Mouse (Mus musculus): ENCODE results near the gene Lpar4. TPM values are rescaled to one million over a fixed set of nuclear protein-coding genes. Genes with fewer than 3 reads are reported as not detected.
A peak's percentile ranks its signal among the peaks of the same experiment; 100 is the strongest.

The Lpar4 gene
- total RNA-seq (2021) = 1 to 10 TPM; 1.5 to 1.6 TPM

- intact Hi-C loops (cut with DNase I) = no loop called here
- peak in 1 of 2 experiments; percentile 61 for DNase-seq (ENCODE audit: extremely low spot score in 1 of 2, low spot score in 2 of 2)
Measured at GRCm38 (mm10) chrX:106920175-106920827, at the start of gene Lpar4. TSS of gene Lpar4 (plus strand) at chrX:106920625.

DNA sequence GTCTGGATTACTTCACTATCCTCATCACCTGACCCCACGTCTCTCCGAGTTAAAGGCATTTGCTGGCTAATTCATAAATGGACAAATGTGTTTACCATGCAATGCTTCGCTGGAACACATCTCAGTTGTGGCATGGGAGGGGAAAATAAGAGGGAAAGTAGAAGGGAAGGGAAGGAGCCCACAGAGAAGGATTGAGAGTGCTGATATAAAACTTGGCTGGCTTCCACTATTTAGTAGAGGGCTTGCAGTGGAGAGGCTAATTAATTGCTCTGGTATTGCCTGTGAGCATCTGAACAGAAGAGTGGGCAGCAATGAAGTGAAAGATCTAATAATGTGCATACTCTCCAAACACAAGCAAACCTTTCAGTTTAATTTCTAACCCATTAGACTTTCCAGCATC lies 49.0 kb upstream of the Lpar4 start:
- intact Hi-C loops (cut with DNase I) = no loop called here
- no peak for DNase-seq (ENCODE audit: extremely low spot score in 1 of 2, low spot score in 2 of 2)

DNA sequence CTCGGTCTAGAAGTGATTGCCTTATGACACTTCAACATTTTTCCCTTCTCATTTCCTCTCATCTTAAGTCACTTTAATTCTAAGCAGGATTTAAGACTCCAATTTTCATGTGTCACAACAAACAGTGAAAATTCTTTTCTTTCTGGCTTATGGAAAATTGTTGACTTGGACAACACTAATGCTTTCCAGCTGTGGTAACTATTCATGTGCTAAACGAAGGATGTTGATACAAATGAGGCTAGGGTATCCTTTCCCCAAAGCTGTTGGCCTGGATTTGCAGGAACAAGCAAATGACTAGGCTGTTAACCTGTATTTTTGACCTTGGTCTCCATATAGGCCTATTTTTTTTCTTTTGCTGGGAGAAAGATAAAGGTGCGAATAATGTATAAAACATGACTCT lies 48.5 kb upstream of the Lpar4 start:
- DNase-seq (ENCODE audit: extremely low spot score in 1 of 2, low spot score in 2 of 2) = no peak
- intact Hi-C loops (cut with DNase I) = no loop called here

DNA sequence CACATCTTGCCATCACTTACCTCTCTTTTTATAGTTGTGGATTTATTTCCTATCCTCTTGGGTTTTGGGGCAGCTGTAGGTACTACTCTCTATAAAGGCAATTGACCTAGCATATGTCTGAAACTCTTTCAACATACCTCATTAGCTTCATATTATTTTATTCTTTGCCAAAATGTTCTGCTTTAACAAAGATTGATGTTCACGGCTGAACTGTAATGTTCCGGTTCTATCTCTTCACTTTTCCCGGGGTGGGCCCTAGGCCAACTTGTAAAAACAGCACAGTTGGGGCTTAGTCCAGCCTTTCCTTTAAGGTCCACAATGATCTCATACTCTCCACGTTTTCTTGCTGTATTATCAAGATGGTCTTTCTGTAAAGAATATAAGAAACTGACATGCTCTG lies 48.1 kb upstream of the Lpar4 start:
- intact Hi-C loops (cut with DNase I) = no loop called here
- no peak for DNase-seq (ENCODE audit: extremely low spot score in 1 of 2, low spot score in 2 of 2)

DNA sequence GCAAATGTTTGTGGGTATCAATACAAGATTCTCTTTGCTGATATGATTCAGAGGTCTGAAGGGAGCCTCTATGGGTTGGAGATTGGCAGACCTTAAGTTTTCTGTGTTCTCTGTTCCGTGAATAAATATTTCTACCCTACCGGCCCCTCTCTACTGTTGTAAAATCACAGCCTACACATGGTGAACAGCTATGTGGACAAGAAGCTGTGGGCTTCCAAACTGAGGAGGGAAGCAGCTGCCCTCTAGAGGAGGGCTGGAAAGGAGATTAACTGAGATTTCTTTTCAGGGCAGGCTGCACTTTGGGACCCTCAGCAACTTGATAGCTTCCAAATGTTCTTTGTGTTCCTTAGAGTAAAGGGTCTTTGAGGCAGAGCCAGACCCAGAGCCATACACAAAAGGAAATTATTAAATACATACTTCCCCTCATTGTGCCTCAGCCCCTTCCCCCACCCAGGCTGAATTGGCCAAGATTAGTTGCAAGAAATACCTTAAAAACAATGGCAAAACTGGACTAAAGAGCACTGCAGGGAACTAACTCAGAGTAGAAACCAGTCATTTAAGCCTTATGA lies 22.6 kb upstream of the Lpar4 start:
- intact Hi-C loops (cut with DNase I) = no loop called here
- DNase-seq (ENCODE audit: extremely low spot score in 1 of 2, low spot score in 2 of 2) = no peak

- intact Hi-C loops (cut with DNase I) = no loop called here
- no peak for DNase-seq (ENCODE audit: extremely low spot score in 1 of 2, low spot score in 2 of 2)
Measured at GRCm38 (mm10) chrX:106920828-106921619, 599 bp downstream of the Lpar4 start.

GRCm38 (mm10) chrX:106924572-106924971 lies 4.1 kb downstream of the Lpar4 start:
- intact Hi-C loops (cut with DNase I) = no loop called here
- no peak for DNase-seq (ENCODE audit: extremely low spot score in 1 of 2, low spot score in 2 of 2)

GRCm38 (mm10) chrX:106939326-106939725 lies 18.9 kb downstream of the Lpar4 start:
- DNase-seq (ENCODE audit: extremely low spot score in 1 of 2, low spot score in 2 of 2) = no peak
- intact Hi-C loops (cut with DNase I) = no loop called here

DNA sequence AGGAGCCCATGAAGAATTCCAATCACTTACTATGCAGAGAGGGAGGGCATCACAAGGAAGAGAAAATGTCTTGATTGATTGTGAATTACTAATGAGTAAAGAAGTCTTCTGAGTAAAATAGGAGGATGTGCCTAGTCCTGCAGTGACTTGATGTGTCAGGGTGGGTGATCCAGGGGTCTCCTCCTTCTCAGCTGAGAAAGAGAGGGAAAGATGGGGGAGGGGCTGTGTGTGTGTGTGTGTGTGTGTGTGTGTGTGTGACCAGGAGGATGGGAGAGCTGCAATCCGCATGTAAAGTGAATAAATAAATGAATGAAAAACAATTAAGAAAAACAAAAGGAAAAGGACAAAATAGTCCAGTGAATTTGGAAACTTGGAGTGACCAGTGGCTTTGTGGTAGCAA lies 30.1 kb downstream of the Lpar4 start:
- no peak for DNase-seq (ENCODE audit: extremely low spot score in 1 of 2, low spot score in 2 of 2)
- intact Hi-C loops (cut with DNase I) = no loop called here

- intact Hi-C loops (cut with DNase I) = no loop called here
- no peak for DNase-seq (ENCODE audit: extremely low spot score in 1 of 2, low spot score in 2 of 2)
Measured at GRCm38 (mm10) chrX:106951016-106951415, 30.6 kb downstream of the Lpar4 start.

DNA sequence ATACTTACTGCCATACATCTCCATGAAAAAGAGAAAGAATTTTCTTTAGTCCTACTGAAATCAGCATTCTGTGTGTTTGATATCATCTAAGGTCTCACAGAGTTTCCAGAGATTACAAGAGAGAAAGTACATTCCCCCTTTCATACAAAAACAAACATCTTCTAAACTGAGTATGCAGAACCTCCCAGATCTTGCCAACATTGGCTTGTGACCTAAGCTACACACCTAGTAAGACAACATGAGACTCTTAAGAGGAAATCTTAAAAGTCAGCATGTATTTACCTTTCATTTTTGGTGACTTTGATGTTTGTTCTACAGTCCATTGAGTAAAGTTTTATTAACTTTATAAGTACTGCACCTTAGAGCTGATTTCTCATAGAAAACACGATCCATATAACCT lies 33.4 kb downstream of the Lpar4 start:
- DNase-seq (ENCODE audit: extremely low spot score in 1 of 2, low spot score in 2 of 2) = no peak
- intact Hi-C loops (cut with DNase I) = no loop called here

GRCm38 (mm10) chrX:106962233-106962632 lies 41.8 kb downstream of the Lpar4 start:
- DNase-seq (ENCODE audit: extremely low spot score in 1 of 2, low spot score in 2 of 2) = no peak
- intact Hi-C loops (cut with DNase I) = no loop called here

DNA sequence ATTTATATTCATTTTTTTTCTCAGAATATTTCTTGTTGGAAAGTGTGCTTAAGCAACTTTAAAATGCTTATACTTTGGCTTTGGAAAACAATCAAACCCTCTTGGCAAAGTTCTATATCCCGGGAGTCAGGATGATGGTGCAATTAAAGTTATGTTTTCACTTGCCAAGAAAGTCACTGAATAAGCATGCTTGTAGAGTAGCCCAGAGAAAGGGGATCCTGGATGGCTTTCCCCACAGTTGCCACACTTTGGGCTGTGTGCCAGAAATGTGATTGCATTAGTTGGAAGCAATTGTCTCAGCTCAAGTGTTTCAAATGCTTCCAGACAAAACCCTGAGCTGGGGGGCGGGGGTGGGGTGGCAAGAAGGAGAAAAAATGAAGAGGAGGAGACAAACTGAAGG lies 43.9 kb downstream of the Lpar4 start:
- intact Hi-C loops (cut with DNase I) = no loop called here
- no peak for DNase-seq (ENCODE audit: extremely low spot score in 1 of 2, low spot score in 2 of 2)

Other genes with a start within 250 kb of the Lpar4 start
- under 1 TPM; 0.12 to 0.36 TPM for gene Rtl3, start 80.0 kb upstream of the Lpar4 start, total RNA-seq (2021)
- gene P2ry10, start 167.9 kb downstream of the Lpar4 start, total RNA-seq (2021) = not detected
- gene P2ry10b, start 228.3 kb downstream of the Lpar4 start, total RNA-seq (2021) = 1 to 10 TPM in 1 of 2 experiments, under 1 TPM in 1; 0.85 to 1.4 TPM

All from left cerebral cortex, postnatal 10 days (tissue).